24 mouse cellular contexts compared by ENCODE assay signal in the genomic region with DNA sequence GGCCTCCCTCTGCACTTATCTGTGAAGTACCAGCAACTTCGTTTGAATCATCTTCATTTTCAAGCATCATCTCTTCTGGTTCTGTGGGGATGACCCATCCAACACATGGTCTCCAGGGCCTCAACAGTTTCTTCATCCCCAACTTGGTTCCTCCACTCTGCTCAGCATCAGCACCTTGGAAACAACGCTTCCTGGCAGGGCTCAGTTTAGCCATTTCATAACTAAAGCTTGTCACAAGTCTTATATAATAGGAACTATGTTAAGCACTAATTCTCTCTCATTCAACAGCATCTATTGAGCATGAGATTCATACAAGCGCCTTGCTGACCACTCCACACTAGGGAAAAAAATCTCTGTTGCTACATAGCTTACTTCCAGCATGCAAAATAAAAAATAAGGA. TPM values are rescaled to one million over a fixed set of nuclear protein-coding genes. Genes with fewer than 3 reads are reported as not detected.
DNase-seq lines count a peak whose midpoint lies in the region; ATAC-seq and TF ChIP-seq lines count a peak whose summit lies in the region.
"Had no signal": no experiment of that assay in that cellular context is flagged by ENCODE, and none has a peak within 500 bp of the region (broad histone marks: within the 10 kb centered on the region; RNA-seq: fewer than 3 reads in every experiment).

No protein-coding gene starts in this region.

- TF ChIP-seq POLR2A in cortical plate, adult 2 months (IDR thresholded peaks at IDR 0.05; ENCODE audit: extremely low read depth, insufficient read depth, low read length): no peak

- DNase-seq in heart, adult 11 months: peak; percentile 65
- peak; percentile 23 for DNase-seq in right cerebral cortex, adult 18-20 months
- no peak for DNase-seq in right cerebral cortex, postnatal 14 days
- no peak for DNase-seq in adipocyte (ENCODE audit: low spot score)
- DNase-seq: adrenal gland, adult 8-10 months; adrenal gland, postnatal 14 days; adrenal gland, postnatal 36 days; cerebellum, adult 11 months; cerebellum, adult 18-20 months; cerebellum, adult 8-10 months; cerebellum, adult 9-11 months; cerebellum, postnatal 14 days; cerebellum, postnatal 36 days had no signal

- H3K9me3 ChIP-seq in heart, embryonic 11.5 days (replicated peaks; ENCODE audit: control insufficient read depth, low read length): no peaks in the 10 kb centered on the region
- no peaks in the 10 kb centered on the region for H3K9me3 ChIP-seq in midbrain, embryonic 13.5 days
- H3K9me3 ChIP-seq: embryonic facial prominence, embryonic 13.5 days; embryonic facial prominence, embryonic 15.5 days; forebrain, embryonic 10.5 days; forebrain, embryonic 12.5 days had no signal

- no peak overlapping the region for H3K4me3 ChIP-seq in heart, embryonic 11.5 days (ENCODE audit: low read depth, low read length)
- no peak overlapping the region for H3K4me3 ChIP-seq in cortical plate, adult 2 months (ENCODE audit: insufficient read depth, low read length)
- no peak overlapping the region for H3K4me3 ChIP-seq in midbrain, embryonic 13.5 days (replicated peaks)
- H3K4me3 ChIP-seq: embryonic facial prominence, embryonic 13.5 days; embryonic facial prominence, embryonic 15.5 days; erythroblast, embryonic 14.5 days; forebrain, embryonic 10.5 days; forebrain, embryonic 12.5 days had no signal

- H3K4me2 ChIP-seq in heart, embryonic 11.5 days: no peak overlapping the region
- no peak overlapping the region for H3K4me2 ChIP-seq in midbrain, embryonic 13.5 days (replicated peaks)
- H3K4me2 ChIP-seq: embryonic facial prominence, embryonic 13.5 days; embryonic facial prominence, embryonic 15.5 days; forebrain, embryonic 12.5 days had no signal

- no peaks in the 10 kb centered on the region for H3K36me3 ChIP-seq in heart, embryonic 11.5 days (ENCODE audit: control insufficient read depth, insufficient read depth, low read length)
- peaks cover 18% of the 10 kb centered on the region; the same call in 1 of the 2 replicates for H3K36me3 ChIP-seq in midbrain, embryonic 13.5 days
- H3K36me3 ChIP-seq: embryonic facial prominence, embryonic 13.5 days; embryonic facial prominence, embryonic 15.5 days; forebrain, embryonic 10.5 days; forebrain, embryonic 12.5 days had no signal

- no peak for ATAC-seq in heart, embryonic 11.5 days (replicated peaks; ENCODE audit: insufficient number of reproducible peaks, low FRiP score, low TSS enrichment)
- ATAC-seq in midbrain, embryonic 13.5 days: no peak
- ATAC-seq: forebrain, embryonic 14.5 days; forebrain, embryonic 16.5 days had no signal

- H3K27me3 ChIP-seq in heart, embryonic 11.5 days (ENCODE audit: control insufficient read depth, insufficient read depth, low read length): no peaks in the 10 kb centered on the region
- H3K27me3 ChIP-seq in midbrain, embryonic 13.5 days: no peaks in the 10 kb centered on the region
- H3K27me3 ChIP-seq: embryonic facial prominence, embryonic 13.5 days; embryonic facial prominence, embryonic 15.5 days; forebrain, embryonic 12.5 days had no signal

- no peak overlapping the region for H3K27ac ChIP-seq in heart, embryonic 11.5 days (ENCODE audit: low read depth, low read length)
- H3K27ac ChIP-seq in cortical plate, adult 2 months (ENCODE audit: insufficient read depth, low read length): 0 out of 2 replicates have a peak overlapping the region, but pooled peaks have one; percentile 24
- H3K27ac ChIP-seq in midbrain, embryonic 13.5 days: no peak overlapping the region
- H3K27ac ChIP-seq: embryonic facial prominence, embryonic 13.5 days; embryonic facial prominence, embryonic 15.5 days; forebrain, embryonic 10.5 days; forebrain, embryonic 12.5 days had no signal

- no peak for TF ChIP-seq CTCF in cortical plate, adult 2 months (IDR thresholded peaks at IDR 0.05; ENCODE audit: extremely low read depth, insufficient read depth, low read length)

- no peaks in the 10 kb centered on the region for H3K4me1 ChIP-seq in heart, embryonic 11.5 days (ENCODE audit: control insufficient read depth, insufficient read depth, low read length)
- H3K4me1 ChIP-seq in cortical plate, adult 2 months (ENCODE audit: control insufficient read depth, insufficient read depth, low read length): peaks cover 4% of the 10 kb centered on the region
- H3K4me1 ChIP-seq in midbrain, embryonic 13.5 days (replicated peaks): no peaks in the 10 kb centered on the region
- H3K4me1 ChIP-seq: embryonic facial prominence, embryonic 13.5 days; embryonic facial prominence, embryonic 15.5 days; forebrain, embryonic 10.5 days; forebrain, embryonic 12.5 days had no signal

- 69% methylated on average over 3 of the region's 3 CpGs for WGBS in heart, embryonic 11.5 days (ENCODE audit: insufficient replicate concordance)
- WGBS in midbrain, embryonic 13.5 days: 82% methylated on average over 3 of the region's 3 CpGs

- H3K9ac ChIP-seq in heart, embryonic 11.5 days (ENCODE audit: low read depth, low read length): no peak overlapping the region
- no peak overlapping the region for H3K9ac ChIP-seq in midbrain, embryonic 13.5 days (replicated peaks)
- H3K9ac ChIP-seq: embryonic facial prominence, embryonic 13.5 days; embryonic facial prominence, embryonic 15.5 days; forebrain, embryonic 12.5 days had no signal

RNA-seq across cellular contexts. Expression of a gene that starts 38.1 kb away (rescaled TPM):
- polyA plus RNA-seq in heart, embryonic 11.5 days (2014; fragmentation: Nextera tagmentation; extraction: Ambion mirVana): not detected in 2 replicates
- polyA plus RNA-seq in cortical plate, adult 2 months (2012; rRNA removed): 0.62 and 0.63 TPM in 2 replicates
- polyA plus RNA-seq in midbrain, embryonic 13.5 days (2015; fragmentation: Nextera tagmentation; extraction: Ambion mirVana): 0.41 and 0.74 TPM in 2 replicates
- polyA plus RNA-seq: C2C12; erythroblast, embryonic 14.5 days had no signal

Comparison
In these comparisons a context has a peak if more than half of its experiments do, and no peak if none do; other contexts are left out.
1. DNase-seq: peak in heart, adult 11 months (single experiment) and right cerebral cortex, adult 18-20 months (single experiment); none in right cerebral cortex, postnatal 14 days (single experiment) and adipocyte (single experiment).